Comparison of ENCODE assay signal across 21 mouse cellular contexts in genomic region chrX:93896838-93897820, GRCm38 (mm10).
DNase-seq lines count a peak whose midpoint lies in the region; ATAC-seq and TF ChIP-seq lines count a peak whose summit lies in the region.
"Had no signal": no experiment of that assay in that cellular context is flagged by ENCODE, and none has a peak within 500 bp of the region (broad histone marks: within the 10 kb centered on the region; RNA-seq: fewer than 3 reads in every experiment).

No protein-coding gene starts in this region.

- no peak for DNase-seq in layer of hippocampus, adult 2 months (ENCODE audit: low spot score in 2 of 2)
- DNase-seq in layer of hippocampus, adult 9-11 months = no peak
- peak; percentile 4 for DNase-seq in NIH3T3 (ENCODE audit: low read depth)
- peak; percentile 28 for DNase-seq in liver, embryonic 13.5 days
- DNase-seq in ovary, postnatal 36 days (ENCODE audit: low spot score) = no peak
- no peak for DNase-seq in cerebellum, adult 9-11 months
- no peak for DNase-seq in layer of hippocampus, adult 8-10 months (ENCODE audit: low spot score in 2 of 2)
- DNase-seq: adrenal gland, adult 8-10 months; cerebellum, postnatal 25 days; gastrocnemius, postnatal 25 days; heart, adult 2 months; kidney, adult 2 months; kidney, postnatal 14 days; thymus, postnatal 4 days had no signal

- peaks cover 26% of the 10 kb centered on the region for H3K4me1 ChIP-seq in liver, embryonic 13.5 days (replicated peaks)
- H3K4me1 ChIP-seq: embryonic facial prominence, embryonic 10.5 days; heart, embryonic 15.5 days; hindbrain, embryonic 10.5 days; midbrain, embryonic 13.5 days had no signal

- H3K4me3 ChIP-seq in layer of hippocampus, adult 2 months = no peak overlapping the region
- H3K4me3 ChIP-seq in liver, embryonic 13.5 days (replicated peaks) = no peak overlapping the region
- no peak overlapping the region for H3K4me3 ChIP-seq in myocyte
- H3K4me3 ChIP-seq: embryonic facial prominence, embryonic 10.5 days; heart, adult 2 months; heart, embryonic 15.5 days; hindbrain, embryonic 10.5 days; midbrain, embryonic 13.5 days had no signal

- no peaks in the 10 kb centered on the region for H3K36me3 ChIP-seq in liver, embryonic 13.5 days
- H3K36me3 ChIP-seq in myocyte (ENCODE audit: control insufficient read depth, insufficient read depth) = no peaks in the 10 kb centered on the region
- H3K36me3 ChIP-seq: embryonic facial prominence, embryonic 10.5 days; heart, embryonic 15.5 days; hindbrain, embryonic 10.5 days; midbrain, embryonic 13.5 days had no signal

- no peak for TF ChIP-seq POLR2A in myocyte (IDR thresholded peaks at IDR 0.05; ENCODE audit: insufficient read length, low read depth)

- H3K4me2 ChIP-seq in liver, embryonic 13.5 days = peak overlapping the region; percentile 26; the same call in 1 of the 2 replicates
- no peak overlapping the region for H3K4me2 ChIP-seq in myocyte (ENCODE audit: low read depth)
- H3K4me2 ChIP-seq: heart, embryonic 15.5 days; midbrain, embryonic 13.5 days had no signal

- H3K9ac ChIP-seq in liver, embryonic 13.5 days = no peak overlapping the region
- H3K9ac ChIP-seq: heart, embryonic 15.5 days; midbrain, embryonic 13.5 days had no signal

- WGBS in liver, embryonic 13.5 days (ENCODE audit: insufficient replicate concordance) = 26% methylated on average over 5 of the region's 5 CpGs

- H3K27me3 ChIP-seq in liver, embryonic 13.5 days = no peaks in the 10 kb centered on the region; the same call in 1 of the 2 replicates
- H3K27me3 ChIP-seq in myocyte (ENCODE audit: control insufficient read depth, insufficient read depth, insufficient read length) = no peaks in the 10 kb centered on the region
- H3K27me3 ChIP-seq: heart, embryonic 15.5 days; midbrain, embryonic 13.5 days had no signal

- H3K9me3 ChIP-seq in liver, embryonic 13.5 days (replicated peaks) = no peaks in the 10 kb centered on the region
- H3K9me3 ChIP-seq: embryonic facial prominence, embryonic 10.5 days; heart, embryonic 15.5 days; hindbrain, embryonic 10.5 days; midbrain, embryonic 13.5 days had no signal

- H3K79me2 ChIP-seq in myocyte (ENCODE audit: control insufficient read depth, insufficient read depth) = no peaks in the 10 kb centered on the region

- ATAC-seq in liver, embryonic 13.5 days (ENCODE audit: low read depth) = peak; percentile 93
- ATAC-seq: forebrain, embryonic 14.5 days; midbrain, embryonic 13.5 days had no signal

- TF ChIP-seq CTCF in layer of hippocampus, adult 2 months (conservative IDR thresholded peaks at IDR 0.05) = peak; percentile 56

- no peak overlapping the region for H3ac ChIP-seq in myocyte (ENCODE audit: control insufficient read depth, insufficient read length)

- H3K27ac ChIP-seq in layer of hippocampus, adult 2 months = no peak overlapping the region
- H3K27ac ChIP-seq in liver, embryonic 13.5 days = peak overlapping the region; percentile 66
- H3K27ac ChIP-seq: embryonic facial prominence, embryonic 10.5 days; heart, adult 2 months; heart, embryonic 15.5 days; hindbrain, embryonic 10.5 days; macrophage; midbrain, embryonic 13.5 days had no signal

TF ChIP-seq in myocyte, 11 proteins besides CTCF, POLR2A, EP300 and RAD21:
- TF ChIP-seq CEBPB (IDR thresholded peaks at IDR 0.05; ENCODE audit: insufficient read depth, poor library complexity, severe bottlenecking) (peak; percentile 59; the same call in 1 of the 2 replicates), MYOG (IDR thresholded peaks at IDR 0.05; ENCODE audit: control insufficient read depth in 1 of 3, insufficient read depth in 1 of 3, insufficient read length in 2 of 3, low read depth in 2 of 3) (no peak)

Comparison
In these comparisons a context has a peak if more than half of its experiments do, and no peak if none do; other contexts are left out.
1. DNase-seq: peak in NIH3T3 (single experiment) and liver, embryonic 13.5 days (single experiment); none in layer of hippocampus, adult 2 months (0 of 2), layer of hippocampus, adult 9-11 months (single experiment), ovary, postnatal 36 days (single experiment), cerebellum, adult 9-11 months (single experiment) and layer of hippocampus, adult 8-10 months (0 of 2).